Mouse (Mus musculus) heart, embryonic 14.5 days (tissue): ENCODE data around the gene Adamts7. TPM values are rescaled to one million over a fixed set of nuclear protein-coding genes. Genes with fewer than 3 reads are reported as not detected.

Experiments used
- ATAC-seq: fragments of 200-750 bp; cut with Nextera tagmentation; 2 replicates; pipeline ENCODE4 v1.8.0; 2017; ENCODE audit warnings: low read depth, moderate TSS enrichment; ENCODE audit not compliant: insufficient number of reproducible peaks, insufficient read depth, low FRiP score
- H3K27ac ChIP-seq, 2 experiments: fragments of 200-500 bp in 1 of 2; fragments of 300-500 bp in 1 of 2; sonication (generic) in 1 of 2; replicated peaks in 1 of 2; 2 replicates each; pipeline ENCODE4 v1.5.1; 2012 to 2014; ENCODE audit warnings: low read depth in 2 of 2, low read length in 2 of 2, control low read depth in 1 of 2, mild to moderate bottlenecking in 1 of 2, mixed read lengths in 1 of 2; ENCODE audit not compliant: control insufficient read depth in 1 of 2, insufficient read depth in 1 of 2
- H3K27me3 ChIP-seq: fragments of 300-500 bp; sonication (generic); 2 replicates; pipeline ENCODE4 v1.6.1; 2014; ENCODE audit warnings: mild to moderate bottlenecking, low read length, control low read depth; ENCODE audit not compliant: control insufficient read depth, insufficient read depth
- H3K36me3 ChIP-seq: fragments of 300-500 bp; sonication (generic); 2 replicates; pipeline ENCODE4 v1.6.1; 2014; ENCODE audit warnings: mild to moderate bottlenecking, control low read depth, low read length, mixed read lengths; ENCODE audit not compliant: control insufficient read depth, insufficient read depth
- H3K4me1 ChIP-seq, 2 experiments: fragments of 200-500 bp in 1 of 2; fragments of 300-500 bp in 1 of 2; sonication (generic) in 1 of 2; 2 replicates each; pipeline ENCODE4 v1.6.1; 2012 to 2014; ENCODE audit warnings: low read length in 2 of 2, control low read depth in 1 of 2, mixed read lengths in 1 of 2; ENCODE audit not compliant: control insufficient read depth in 2 of 2, insufficient read depth in 2 of 2
- H3K4me2 ChIP-seq: fragments of 300-500 bp; sonication (generic); 2 replicates; pipeline ENCODE4 v1.6.1; 2014; ENCODE audit warnings: mild to moderate bottlenecking, low read length
- H3K4me3 ChIP-seq, 2 experiments: fragments of 200-500 bp in 1 of 2; fragments of 300-500 bp in 1 of 2; sonication (generic) in 1 of 2; 2 replicates each; pipeline ENCODE4 v1.5.1; 2012 to 2014; ENCODE audit warnings: low read length in 2 of 2, mild to moderate bottlenecking in 2 of 2, control low read depth in 1 of 2, low read depth in 1 of 2, moderate library complexity in 1 of 2; ENCODE audit not compliant: control insufficient read depth in 1 of 2, insufficient read depth in 1 of 2
- H3K9ac ChIP-seq: fragments of 300-500 bp; sonication (generic); 2 replicates; pipeline ENCODE4 v1.6.1; 2014; ENCODE audit warnings: mild to moderate bottlenecking, low read length
- H3K9me3 ChIP-seq: fragments of 300-500 bp; sonication (generic); 2 replicates; pipeline ENCODE4 v1.6.1; 2016; ENCODE audit warnings: low read length, control low read depth; ENCODE audit not compliant: control insufficient read depth
- WGBS: fragments of 180-500 bp; shearing (Covaris S2); extraction: QIAGEN DNeasy Blood & Tissue Kit; methylation state at CpG from one replicate; pipeline ENCODE4 v1.1.7; 2014; 5-methylcytosine and 5-hydroxymethylcytosine counted together
- polyA plus RNA-seq: library from polyadenylated mRNA; unstranded; fragments of >200 nt; fragmentation: Nextera tagmentation; extraction: Ambion mirVana; gene quantifications from 2 replicates; pipeline ENCODE4 v1.2.1, GENCODE M21; 2014

Adamts7 gene
- polyA plus RNA-seq, 1 experiment from 2014 or later: 8.8 TPM

- Histone ChIP-seq H3K36me3 (peaks cover 5% of the 10 kb centered on the region; the same call in 1 of the 2 replicates), H3K27me3 (no peaks in the 10 kb centered on the region), H3K9ac (no peak overlapping the region), H3K4me3 (no peak overlapping the region), H3K4me1 (peaks cover 23 to 27% of the 10 kb centered on the region in 2 experiments), H3K9me3 (no peaks in the 10 kb centered on the region), H3K4me2 (no peak overlapping the region), H3K27ac (no peak overlapping the region)
- 88% methylated on average over 5 of the region's 5 CpGs for WGBS
- ATAC-seq: no peak
Observed at GRCm38 (mm10) chr9:90245781-90246180, 82.9 kb downstream of the Adamts7 start.

- Histone ChIP-seq H3K27me3 (no peaks in the 10 kb centered on the region), H3K4me2 (no peak overlapping the region), H3K27ac (peak overlapping the region; percentile 61 to 65), H3K4me1 (peaks cover 23 to 27% of the 10 kb centered on the region in 2 experiments), H3K36me3 (peaks cover 4% of the 10 kb centered on the region; the same call in 1 of the 2 replicates), H3K9ac (no peak overlapping the region), H3K4me3 (no peak overlapping the region), H3K9me3 (no peaks in the 10 kb centered on the region)
- ATAC-seq: no peak
- 36% methylated on average over 7 of the region's 7 CpGs for WGBS
Observed at GRCm38 (mm10) chr9:90247316-90247715, 84.4 kb downstream of the Adamts7 start.

GRCm38 (mm10) chr9:90248326-90248725 lies 85.5 kb downstream of the Adamts7 start:
- no peak overlapping the region for H3K9ac ChIP-seq
- H3K27ac ChIP-seq: peak overlapping the region in 1 of 2 experiments; percentile 28; a peak in 1 of 4 replicates
- H3K9me3 ChIP-seq: no peaks in the 10 kb centered on the region
- no peaks in the 10 kb centered on the region for H3K27me3 ChIP-seq
- 58% methylated on average over 7 of the region's 7 CpGs for WGBS
- H3K36me3 ChIP-seq: peaks cover 4% of the 10 kb centered on the region; the same call in 1 of the 2 replicates
- no peak overlapping the region for H3K4me3 ChIP-seq
- no peak for ATAC-seq
- H3K4me2 ChIP-seq: no peak overlapping the region; the same call in 1 of the 2 replicates
- peaks cover 18 to 27% of the 10 kb centered on the region in 2 experiments for H3K4me1 ChIP-seq

- Histone ChIP-seq H3K9ac (no peak overlapping the region), H3K27me3 (no peaks in the 10 kb centered on the region), H3K4me3 (no peak overlapping the region), H3K36me3 (peaks cover 4% of the 10 kb centered on the region; the same call in 1 of the 2 replicates), H3K4me2 (no peak overlapping the region), H3K4me1 (peaks cover 18 to 27% of the 10 kb centered on the region in 2 experiments), H3K27ac (no peak overlapping the region), H3K9me3 (no peaks in the 10 kb centered on the region)
- WGBS: 87% methylated on average over 2 of the region's 2 CpGs
- ATAC-seq: no peak
Observed at GRCm38 (mm10) chr9:90249036-90249435, 86.2 kb downstream of the Adamts7 start.

- Histone ChIP-seq H3K4me3 (no peak overlapping the region), H3K9ac (no peak overlapping the region), H3K27me3 (no peaks in the 10 kb centered on the region), H3K4me1 (peaks cover 18 to 27% of the 10 kb centered on the region in 2 experiments), H3K4me2 (no peak overlapping the region), H3K9me3 (no peaks in the 10 kb centered on the region), H3K36me3 (peaks cover 4% of the 10 kb centered on the region; the same call in 1 of the 2 replicates), H3K27ac (peak overlapping the region in 1 of 2 experiments; percentile 38; a peak in 1 of 4 replicates)
- WGBS: 26% methylated on average over 5 of the region's 5 CpGs
- no peak for ATAC-seq
Observed at GRCm38 (mm10) chr9:90250141-90250775, 87.4 kb downstream of the Adamts7 start.

- no peaks in the 10 kb centered on the region for H3K9me3 ChIP-seq
- no peak for ATAC-seq
- H3K9ac ChIP-seq: no peak overlapping the region
- no peaks in the 10 kb centered on the region for H3K27me3 ChIP-seq
- whole genome bisulfite sequencing: 82% methylated on average over 13 of the region's 13 CpGs
- no peak overlapping the region for H3K27ac ChIP-seq
- peaks cover 4% of the 10 kb centered on the region; the same call in 1 of the 2 replicates for H3K36me3 ChIP-seq
- peaks cover 20 to 27% of the 10 kb centered on the region in 2 experiments for H3K4me1 ChIP-seq
- no peak overlapping the region for H3K4me3 ChIP-seq
- H3K4me2 ChIP-seq: no peak overlapping the region
Observed at GRCm38 (mm10) chr9:90250964-90251750, 88.3 kb downstream of the Adamts7 start.

GRCm38 (mm10) chr9:90253181-90253580 lies 90.3 kb downstream of the Adamts7 start:
- WGBS: 93% methylated on average over 2 of the region's 2 CpGs
- Histone ChIP-seq H3K4me3 (no peak overlapping the region), H3K4me2 (no peak overlapping the region), H3K27ac (no peak overlapping the region), H3K9me3 (no peaks in the 10 kb centered on the region), H3K27me3 (no peaks in the 10 kb centered on the region), H3K4me1 (peaks cover 16 to 21% of the 10 kb centered on the region in 2 experiments), H3K36me3 (no peaks in the 10 kb centered on the region), H3K9ac (no peak overlapping the region)
- no peak for ATAC-seq
